Mouse (Mus musculus): ENCODE results near the gene Zc3h15. TPM values are rescaled to one million over a fixed set of nuclear protein-coding genes. Genes with fewer than 3 reads are reported as not detected.

Zc3h15 gene
- polyA plus RNA-seq, 1 experiment from 2014 or later: 83.4 TPM

Other genes with a start within 250 kb of the Zc3h15 start
- gene Itgav, start 80.0 kb downstream of the Zc3h15 start, polyA plus RNA-seq (2015; fragmentation: Nextera tagmentation; extraction: Ambion mirVana): 48.8 and 50.4 TPM in 2 replicates
- 2.1 and 2.7 TPM in 2 replicates for gene Fam171b, start 168.2 kb downstream of the Zc3h15 start, polyA plus RNA-seq (2015; fragmentation: Nextera tagmentation; extraction: Ambion mirVana)

Data from heart, embryonic 13.5 days (tissue).